Mouse (Mus musculus) G1E-ER4 (cell line): ENCODE data around the gene Ccdc194. TPM values are rescaled to one million over a fixed set of nuclear protein-coding genes. Genes with fewer than 3 reads are reported as not detected.

ENCODE experiments used
- GATA1 ChIP-seq: IDR thresholded peaks from one replicate; pipeline ENCODE4 v1.8.0; 2012; ENCODE audit warnings: low read length, inconsistent platforms
- polyA plus RNA-seq: library from polyadenylated mRNA; stranded (reverse); fragments of >175 nt; gene quantifications from 2 replicates; pipeline ENCODE4 v1.2.3, GENCODE M21; 2012

Gene Ccdc194
- polyA plus RNA-seq, 1 experiment: not detected

DNA sequence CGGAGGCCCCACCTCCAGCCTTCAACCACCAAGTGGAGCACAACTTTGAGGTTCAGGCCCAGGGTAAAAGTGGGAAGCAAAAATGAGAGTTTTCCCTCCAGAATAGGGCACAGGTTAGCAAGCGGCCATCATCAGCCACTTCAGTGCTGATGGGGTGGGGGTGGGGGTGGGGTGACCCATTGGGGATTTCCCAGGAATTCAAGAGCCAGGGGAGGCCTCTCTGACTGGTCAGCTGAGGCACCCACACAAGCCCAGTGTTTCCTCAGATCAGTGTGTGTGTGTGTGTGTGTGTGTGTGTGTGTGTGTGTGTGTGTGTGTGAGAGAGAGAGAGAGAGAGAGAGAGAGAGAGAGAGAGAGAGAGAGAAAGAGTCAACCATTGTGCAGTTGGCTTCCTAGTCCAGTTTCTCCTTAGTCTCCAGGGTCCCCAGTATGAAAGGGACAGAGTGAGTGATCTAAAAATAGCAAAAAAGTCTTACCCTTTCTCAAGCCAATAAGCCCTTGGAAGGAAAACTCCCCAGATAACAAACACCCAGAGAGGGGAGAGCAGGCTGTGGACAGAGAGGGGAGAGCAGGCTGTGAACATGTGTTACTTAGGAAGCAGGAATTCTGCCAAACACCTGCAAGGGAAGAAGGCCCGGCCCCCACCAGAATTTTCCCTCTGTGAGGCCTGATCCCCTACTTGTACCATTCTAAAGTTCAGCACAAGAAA is 1.8 kb upstream of the Ccdc194 start:
- no peak for TF ChIP-seq GATA1

GRCm38 (mm10) chr8:71526272-71526671 is 761 bp upstream of the Ccdc194 start:
- no peak for TF ChIP-seq GATA1

DNA sequence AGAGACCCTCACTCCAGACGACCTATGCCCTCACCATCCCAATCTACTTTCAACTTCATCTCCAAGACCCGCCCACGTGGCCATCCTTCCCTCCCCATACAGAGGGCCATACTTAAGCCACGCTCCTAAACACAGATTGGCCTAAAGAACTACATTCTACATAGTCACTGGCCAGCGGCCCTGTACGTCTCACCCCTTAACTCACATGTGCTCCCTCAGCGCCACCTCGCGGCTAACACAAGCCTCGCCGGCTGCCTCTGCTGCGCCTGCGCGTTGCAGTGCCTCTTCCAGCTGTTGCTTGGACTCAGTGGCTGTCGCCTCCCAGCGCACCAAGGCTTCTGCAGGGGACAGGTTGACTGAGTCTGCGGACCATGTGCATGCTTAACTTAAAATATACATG is 3.9 kb downstream of the Ccdc194 start:
- no peak for TF ChIP-seq GATA1

- TF ChIP-seq GATA1: no peak
These were observed 8.7 kb downstream of the Ccdc194 start for GRCm38 (mm10) chr8:71516786-71517185.

DNA sequence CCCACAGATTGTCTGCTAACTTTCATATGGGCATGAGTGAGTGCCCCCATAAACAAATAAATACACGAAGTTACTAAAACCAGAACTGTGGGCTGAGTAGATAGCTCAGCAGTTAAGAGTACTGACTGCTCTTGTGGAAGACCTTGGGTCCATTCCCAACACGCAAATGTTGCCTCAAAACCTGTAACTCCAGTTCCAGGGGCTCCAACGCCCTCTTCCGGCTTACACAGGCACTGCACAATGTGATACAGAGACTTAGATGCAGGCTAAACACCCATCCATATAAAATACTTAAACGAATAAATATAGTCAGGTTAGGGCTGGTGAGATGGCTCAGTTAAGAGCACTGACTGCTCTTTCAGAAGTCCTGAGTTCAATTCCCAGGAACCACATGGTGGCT is 10.5 kb downstream of the Ccdc194 start:
- TF ChIP-seq GATA1: no peak

DNA sequence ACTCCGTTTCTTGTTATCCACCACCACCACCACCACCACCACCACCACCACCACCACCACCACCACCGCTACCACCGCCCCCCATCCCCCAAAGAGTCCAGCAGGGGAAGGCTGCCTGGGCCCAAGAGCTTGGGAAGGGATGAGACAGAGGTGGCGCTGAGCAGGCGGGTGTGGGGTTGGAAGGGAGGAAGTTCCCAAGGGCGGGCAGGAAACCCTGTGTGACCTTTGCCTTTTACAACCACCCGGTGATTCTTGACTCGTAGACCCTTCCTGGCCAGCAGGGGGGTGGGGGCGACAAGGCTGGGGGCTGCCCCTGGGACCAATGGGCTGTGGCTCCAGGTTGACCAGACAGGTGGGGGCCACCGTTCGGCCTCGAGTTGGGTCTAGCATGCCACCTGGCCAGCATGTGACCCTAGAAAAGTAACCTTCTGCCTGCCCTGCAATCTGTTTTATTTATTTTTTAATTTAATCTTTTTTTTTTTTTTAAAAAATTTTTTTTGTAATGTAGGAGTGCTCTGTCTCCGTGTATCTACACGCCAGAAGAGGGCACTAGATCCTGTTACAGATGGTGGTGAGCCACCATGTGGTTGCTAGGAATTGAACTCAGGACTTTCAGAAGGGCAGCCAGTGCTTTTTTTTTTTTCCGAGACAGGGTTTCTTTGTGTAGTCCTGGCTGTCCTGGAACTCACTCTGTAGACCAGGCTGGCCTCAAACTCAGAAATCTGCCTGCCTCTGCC is 12.3 kb downstream of the Ccdc194 start:
- TF ChIP-seq GATA1: no peak

DNA sequence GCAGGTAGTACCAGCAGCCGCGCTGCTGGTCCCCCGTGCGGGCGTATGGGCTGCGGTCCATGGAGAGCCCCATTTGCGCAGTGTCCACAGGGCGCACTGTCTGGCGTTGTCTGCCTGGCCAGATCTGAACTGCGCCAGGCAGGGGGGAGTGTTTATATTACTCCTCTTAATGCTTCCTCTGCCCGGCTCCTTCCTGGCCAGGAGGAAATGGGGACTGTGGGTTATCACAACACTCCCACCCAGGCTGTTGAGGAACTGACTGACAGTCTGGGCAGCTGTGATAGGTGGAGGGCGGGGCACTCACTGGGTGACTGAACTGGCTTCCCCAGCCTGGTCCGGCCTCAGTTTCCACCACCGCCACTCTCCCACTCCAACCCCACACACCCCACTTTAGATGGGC is 13.9 kb downstream of the Ccdc194 start, which contains the start of gene Plvap:
TSS of gene Plvap (minus strand) at position 109 of the 400 bp plus-strand sequence.
- TF ChIP-seq GATA1: no peak

DNA sequence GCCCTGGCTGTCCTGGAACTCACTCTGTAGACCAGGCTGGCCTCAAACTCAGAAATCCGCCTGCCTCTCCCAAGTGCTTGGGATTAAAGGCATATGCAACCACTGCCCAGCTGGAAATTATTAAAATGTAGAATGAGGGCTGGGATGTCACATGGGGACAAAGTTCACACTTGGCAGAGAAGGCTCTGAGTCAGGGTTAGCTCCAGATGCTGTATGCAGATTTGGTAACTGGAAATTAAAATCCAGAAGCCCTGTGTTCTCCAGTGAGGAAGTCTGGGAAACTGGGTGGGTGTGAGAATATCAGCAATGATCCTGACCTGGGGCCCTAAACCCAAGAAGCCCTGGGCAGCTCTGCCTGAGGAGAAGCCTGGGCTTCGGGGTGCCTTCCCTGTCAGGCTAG is 16.2 kb downstream of the Ccdc194 start:
- no peak for TF ChIP-seq GATA1

DNA sequence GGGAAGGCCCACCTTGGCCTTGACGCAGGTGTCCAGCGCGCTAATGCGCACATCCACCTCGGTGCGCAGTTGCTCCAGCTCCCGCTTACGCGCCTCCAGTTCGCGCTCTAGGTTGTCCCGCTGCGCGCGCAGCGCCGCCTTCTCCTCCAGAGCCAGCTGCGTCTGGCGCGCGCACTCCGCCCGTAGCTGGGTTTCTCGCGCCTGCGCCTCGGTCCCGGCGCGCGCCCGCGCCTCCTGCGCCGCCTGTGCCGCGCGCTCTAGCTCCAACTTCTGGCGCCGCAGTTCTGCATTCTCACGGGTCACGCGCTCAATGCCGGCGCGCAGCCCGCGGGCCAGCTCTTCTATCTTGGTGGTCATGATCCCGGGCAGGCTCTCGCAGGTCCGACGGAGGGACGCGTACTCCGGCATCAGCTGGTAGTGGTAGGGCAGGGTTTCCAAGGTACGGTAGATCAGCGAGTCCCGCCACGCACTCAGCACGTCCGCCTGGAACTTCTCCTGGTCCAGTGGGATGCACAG is 17.9 kb downstream of the Ccdc194 start:
- no peak for TF ChIP-seq GATA1

DNA sequence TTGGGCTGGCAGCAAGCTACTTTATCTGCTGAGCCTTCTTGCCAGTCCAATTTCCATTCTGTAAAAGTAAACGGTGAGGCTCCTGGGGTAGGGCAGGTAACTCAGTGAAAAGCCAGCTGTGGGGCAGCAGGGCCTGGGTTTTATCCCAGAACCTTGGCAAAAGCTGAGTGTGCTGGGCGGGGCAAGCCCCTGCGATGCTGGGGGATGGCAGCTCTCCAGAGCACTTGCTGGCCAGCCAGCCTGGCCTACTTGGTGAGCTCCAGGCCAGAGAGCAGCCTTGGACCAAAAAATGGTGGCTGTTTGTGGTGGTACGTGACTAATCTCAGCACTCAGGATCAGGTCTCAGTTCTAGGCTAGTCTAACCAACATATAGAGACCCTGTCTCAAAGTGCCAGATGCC is 19.5 kb downstream of the Ccdc194 start:
- no peak for TF ChIP-seq GATA1

DNA sequence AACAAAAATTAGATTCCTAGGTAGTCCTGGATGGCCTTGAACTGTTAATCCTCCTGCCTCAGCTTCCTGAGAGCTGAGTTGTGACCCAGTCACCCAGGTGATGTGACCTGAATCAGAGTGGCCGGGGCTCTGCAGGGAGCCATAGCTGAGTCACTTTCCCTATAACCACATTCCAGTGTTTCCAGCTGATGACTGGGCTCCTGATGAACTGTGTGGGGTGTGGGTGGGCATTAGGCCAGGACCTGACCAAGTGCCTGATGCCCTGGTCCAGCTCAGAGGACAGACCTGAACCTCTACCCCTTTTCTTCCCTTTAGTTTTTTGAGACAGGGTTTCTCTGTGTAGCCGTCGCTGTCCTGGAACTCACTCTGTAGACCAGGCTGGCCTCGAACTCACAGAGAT is 20.2 kb downstream of the Ccdc194 start:
- no peak for TF ChIP-seq GATA1

GRCm38 (mm10) chr8:71504349-71504748 is 21.2 kb downstream of the Ccdc194 start:
- no peak for TF ChIP-seq GATA1

DNA sequence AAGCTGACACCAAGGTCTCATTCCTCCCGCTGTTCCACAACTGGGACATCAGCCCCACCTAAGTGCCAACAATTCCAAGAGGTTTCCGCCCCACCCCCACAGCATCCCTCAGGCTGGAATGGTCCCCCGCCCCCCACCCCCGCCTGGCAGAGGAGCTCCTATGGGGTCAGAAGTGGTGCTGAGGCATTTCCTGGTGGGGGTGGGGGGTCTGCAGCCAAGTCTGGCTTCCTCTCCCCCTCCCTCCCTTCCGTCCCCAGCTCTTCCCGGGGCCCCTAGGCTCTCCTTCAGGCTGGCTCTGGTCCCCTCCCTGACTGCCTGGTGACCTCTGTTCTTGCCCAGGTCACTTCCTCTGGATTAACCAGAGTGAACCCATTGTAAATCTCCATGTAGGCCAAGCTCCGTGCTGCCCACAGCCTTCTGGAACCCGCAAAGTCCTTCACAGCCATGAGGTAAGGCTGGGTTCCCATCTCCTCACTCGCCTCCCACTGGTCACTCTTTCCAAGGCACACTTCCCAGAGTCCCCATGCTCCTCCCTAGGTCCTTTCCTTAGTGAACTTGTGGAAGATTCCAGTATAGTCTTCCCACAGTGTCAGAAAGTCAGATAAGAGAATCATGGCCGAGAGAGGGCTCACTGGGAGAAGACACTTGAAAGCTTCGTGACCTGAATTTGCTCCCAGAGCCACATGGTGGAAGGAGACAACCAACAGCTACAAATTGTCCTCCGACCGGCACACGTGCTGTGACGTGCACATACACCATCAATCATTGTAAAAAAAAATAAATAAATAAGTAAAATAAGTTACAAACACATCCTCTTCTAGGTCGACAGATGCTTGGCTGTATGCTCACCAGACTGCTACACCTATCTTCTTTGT is 26.5 kb downstream of the Ccdc194 start:
- no peak for TF ChIP-seq GATA1

GRCm38 (mm10) chr8:71497881-71498501 is 27.5 kb downstream of the Ccdc194 start:
- TF ChIP-seq GATA1: no peak

GRCm38 (mm10) chr8:71497077-71497645 is 28.4 kb downstream of the Ccdc194 start:
- no peak for TF ChIP-seq GATA1
